ENCODE assay signal across 8 mouse cellular contexts in the genomic region with DNA sequence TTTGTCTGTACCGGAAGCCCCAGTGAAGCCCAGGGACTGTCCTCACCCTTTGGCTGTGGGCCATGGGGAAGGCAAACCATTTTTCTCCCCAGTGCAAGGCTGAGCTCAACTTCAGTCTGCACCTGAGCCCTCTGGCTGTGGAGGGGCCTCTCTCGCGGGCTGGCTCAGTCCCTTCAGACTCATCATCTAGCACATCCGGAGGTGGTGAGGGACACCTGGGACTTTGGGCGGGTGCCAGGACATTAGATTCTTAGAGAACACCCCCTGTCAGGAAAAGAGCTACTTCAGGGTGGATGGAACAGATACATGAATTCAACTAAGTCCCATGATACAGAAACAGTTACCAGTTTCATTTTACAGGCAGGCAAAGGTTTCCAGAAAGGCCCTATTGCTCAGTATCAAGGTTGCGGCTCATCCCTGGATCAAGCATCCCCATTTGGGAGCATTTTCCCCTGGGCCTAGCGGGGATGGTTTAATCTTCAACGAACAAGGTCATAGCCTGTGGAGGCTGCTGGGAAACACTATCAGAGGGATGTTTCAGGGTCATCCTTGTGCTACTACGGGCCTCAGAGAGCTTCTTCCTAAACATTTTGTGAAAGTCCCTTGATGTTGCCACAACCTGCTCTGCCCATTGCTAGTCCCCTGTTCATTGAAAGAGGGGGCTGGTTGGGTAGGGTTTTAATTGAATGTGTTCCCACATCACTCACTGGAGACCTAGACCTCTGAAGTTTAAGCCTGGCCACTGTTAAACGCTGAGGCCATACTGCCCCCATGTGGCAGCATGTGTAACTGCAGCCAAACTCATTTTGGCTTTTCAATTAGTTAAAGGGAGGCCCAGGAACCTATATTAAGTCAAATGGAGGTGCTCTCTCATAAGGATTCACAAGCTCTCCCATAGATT. TPM values are rescaled to one million over a fixed set of nuclear protein-coding genes. Genes with fewer than 3 reads are reported as not detected.
DNase-seq lines count a peak whose midpoint lies in the region; ATAC-seq and TF ChIP-seq lines count a peak whose summit lies in the region.

No protein-coding gene starts in this region.

- peak overlapping the region; percentile 39; the same call in 1 of the 2 replicates for H3K9ac ChIP-seq in heart, embryonic 12.5 days
- no peak overlapping the region for H3K9ac ChIP-seq in forebrain, embryonic 14.5 days (ENCODE audit: low read length)
- no peak overlapping the region for H3K9ac ChIP-seq in midbrain, embryonic 15.5 days

- no peaks in the 10 kb centered on the region for H3K27me3 ChIP-seq in heart, embryonic 12.5 days (replicated peaks)
- H3K27me3 ChIP-seq in forebrain, embryonic 14.5 days (replicated peaks; ENCODE audit: control insufficient read depth, insufficient read depth, low read length), result no peaks in the 10 kb centered on the region
- H3K27me3 ChIP-seq in midbrain, embryonic 15.5 days (replicated peaks), result no peaks in the 10 kb centered on the region

- no peak for ATAC-seq in heart, embryonic 12.5 days (ENCODE audit: insufficient number of reproducible peaks, low FRiP score)
- ATAC-seq in forebrain, embryonic 14.5 days, result peak; percentile 57
- ATAC-seq in midbrain, embryonic 15.5 days (replicated peaks), result peak; percentile 61
- ATAC-seq in activated CD4-positive, CD25-positive, alpha-beta regulatory T cell, adult 4 months, result no peak

- no peaks in the 10 kb centered on the region for H3K9me3 ChIP-seq in heart, embryonic 12.5 days (replicated peaks)
- H3K9me3 ChIP-seq in forebrain, embryonic 14.5 days (replicated peaks; ENCODE audit: control insufficient read depth, low read length), result no peaks in the 10 kb centered on the region
- H3K9me3 ChIP-seq in midbrain, embryonic 15.5 days, result no peaks in the 10 kb centered on the region

- peaks cover 14% of the 10 kb centered on the region for H3K36me3 ChIP-seq in heart, embryonic 12.5 days
- H3K36me3 ChIP-seq in forebrain, embryonic 14.5 days (ENCODE audit: control insufficient read depth, insufficient read depth, low read length), result peaks cover 33% of the 10 kb centered on the region
- H3K36me3 ChIP-seq in midbrain, embryonic 15.5 days (replicated peaks), result peaks cover 6% of the 10 kb centered on the region; the same call in 1 of the 2 replicates

- intact Hi-C loops in heart, postnatal 25 days (cut with DNase I), result loop anchor here (1.0 to 5.0 kb wide), 2 partner anchors 135 to 542 kb away; no protein-coding TSS in a partner anchor

- H3K4me2 ChIP-seq in heart, embryonic 12.5 days, result no peak overlapping the region
- H3K4me2 ChIP-seq in forebrain, embryonic 14.5 days (ENCODE audit: low read length), result no peak overlapping the region
- no peak overlapping the region for H3K4me2 ChIP-seq in midbrain, embryonic 15.5 days

- peak; percentile 78 for TF ChIP-seq CTCF in bone marrow macrophage, adult 2 months (IDR thresholded peaks at IDR 0.05; ENCODE audit: low read depth, low read length)

- no peak overlapping the region for H3K27ac ChIP-seq in heart, embryonic 12.5 days (ENCODE audit: poor library complexity, severe bottlenecking)
- H3K27ac ChIP-seq in bone marrow macrophage, adult 2 months (ENCODE audit: insufficient read depth, low read depth, low read length), result no peak overlapping the region
- no peak overlapping the region for H3K27ac ChIP-seq in forebrain, embryonic 14.5 days (ENCODE audit: low read depth, low read length)
- no peak overlapping the region for H3K27ac ChIP-seq in midbrain, embryonic 15.5 days

- DNase-seq in heart, postnatal 25 days (ENCODE audit: low spot score), result no peak
- DNase-seq in B cell, adult 2 months, result peak; percentile 41 to 53
- DNase-seq in forebrain, embryonic 14.5 days (ENCODE audit: low spot score), result peak; percentile 84
- DNase-seq in kidney, postnatal 14 days, result peak; percentile 70

- no peak for TF ChIP-seq POLR2A in bone marrow macrophage, adult 2 months (IDR thresholded peaks at IDR 0.05; ENCODE audit: borderline replicate concordance, low read depth, low read length)

- no peaks in the 10 kb centered on the region for H3K4me1 ChIP-seq in heart, embryonic 12.5 days (replicated peaks)
- H3K4me1 ChIP-seq in bone marrow macrophage, adult 2 months (ENCODE audit: control insufficient read depth, insufficient read depth, low read length), result no peaks in the 10 kb centered on the region
- H3K4me1 ChIP-seq in forebrain, embryonic 14.5 days (ENCODE audit: control insufficient read depth, insufficient read depth, low read length), result peaks cover 4% of the 10 kb centered on the region
- H3K4me1 ChIP-seq in midbrain, embryonic 15.5 days, result peaks cover 16% of the 10 kb centered on the region

- WGBS in heart, embryonic 12.5 days, result 53% methylated on average over 10 of the region's 10 CpGs
- 42% methylated on average over 10 of the region's 10 CpGs for WGBS in forebrain, embryonic 14.5 days
- WGBS in midbrain, embryonic 15.5 days, result 42% methylated on average over 10 of the region's 10 CpGs

- H3K4me3 ChIP-seq in heart, embryonic 12.5 days, result no peak overlapping the region
- H3K4me3 ChIP-seq in bone marrow macrophage, adult 2 months (ENCODE audit: insufficient read depth, low read length), result no peak overlapping the region
- H3K4me3 ChIP-seq in forebrain, embryonic 14.5 days (ENCODE audit: low read depth, low read length), result no peak overlapping the region
- H3K4me3 ChIP-seq in midbrain, embryonic 15.5 days, result no peak overlapping the region

RNA-seq across cellular contexts. Expression of gene Igfbp5, which starts 20.1 kb away (rescaled TPM):
- 179 and 184 TPM in 2 replicates for polyA plus RNA-seq in heart, embryonic 12.5 days (2016; fragmentation: Nextera tagmentation; extraction: Ambion mirVana)
- 100 to 1,000 TPM; 112 to 149 TPM for total RNA-seq in heart, postnatal 25 days (2021)
- 0.12 and 0.31 TPM in 2 replicates for polyA plus RNA-seq in bone marrow macrophage, adult 2 months (2012; ENCODE audit: insufficient read depth, insufficient read length, missing spikeins)
- polyA plus RNA-seq in forebrain, embryonic 14.5 days (2014; fragmentation: Nextera tagmentation; extraction: Ambion mirVana), result 17.9 and 19.7 TPM in 2 replicates
- polyA plus RNA-seq in midbrain, embryonic 15.5 days (2015; fragmentation: Nextera tagmentation; extraction: Ambion mirVana), result 38.4 and 39.6 TPM in 2 replicates
- not detected for polyA plus RNA-seq in activated CD4-positive, CD25-positive, alpha-beta regulatory T cell, adult 4 months (2017; shearing (Covaris generic))

RNA-seq across cellular contexts. Expression of gene Igfbp2, which starts 30.3 kb away (rescaled TPM):
- polyA plus RNA-seq in heart, embryonic 12.5 days (2016; fragmentation: Nextera tagmentation; extraction: Ambion mirVana), result 91.7 and 93.5 TPM in 2 replicates
- not detected for total RNA-seq in heart, postnatal 25 days (2021)
- polyA plus RNA-seq in bone marrow macrophage, adult 2 months (2012; ENCODE audit: insufficient read depth, insufficient read length, missing spikeins), result not detected in 2 replicates
- 384 and 410 TPM in 2 replicates for polyA plus RNA-seq in forebrain, embryonic 14.5 days (2014; fragmentation: Nextera tagmentation; extraction: Ambion mirVana)
- polyA plus RNA-seq in midbrain, embryonic 15.5 days (2015; fragmentation: Nextera tagmentation; extraction: Ambion mirVana), result 329 and 430 TPM in 2 replicates
- not detected for polyA plus RNA-seq in activated CD4-positive, CD25-positive, alpha-beta regulatory T cell, adult 4 months (2017; shearing (Covaris generic))

Comparison
In these comparisons a context has a peak if more than half of its experiments do, and no peak if none do; other contexts are left out.
1. ATAC-seq: peak in forebrain, embryonic 14.5 days (single experiment) and midbrain, embryonic 15.5 days (single experiment); none in heart, embryonic 12.5 days (single experiment) and activated CD4-positive, CD25-positive, alpha-beta regulatory T cell, adult 4 months (single experiment).
2. RNA of gene Igfbp5, which starts 20.1 kb away (polyA plus RNA-seq): 179 to 184 TPM in heart, embryonic 12.5 days, 38.4 to 39.6 TPM in midbrain, embryonic 15.5 days and 17.9 to 19.7 TPM in forebrain, embryonic 14.5 days; 0.12 to 0.31 TPM in bone marrow macrophage, adult 2 months and not detected in activated CD4-positive, CD25-positive, alpha-beta regulatory T cell, adult 4 months; every median in the first group is over 10 times any median in the second.
3. RNA of gene Igfbp2, which starts 30.3 kb away (polyA plus RNA-seq): 384 to 410 TPM in forebrain, embryonic 14.5 days, 329 to 430 TPM in midbrain, embryonic 15.5 days and 91.7 to 93.5 TPM in heart, embryonic 12.5 days; not detected in bone marrow macrophage, adult 2 months and not detected in activated CD4-positive, CD25-positive, alpha-beta regulatory T cell, adult 4 months; every median in the first group is over 10 times any median in the second.